Mouse (Mus musculus) cerebellum, adult 8-10 months (tissue): ENCODE data around the gene Hoxd9.

ENCODE experiments used
- DNase-seq: peaks from one replicate; pipeline ENCODE4 v3.0.0; 2022

Hoxd9 gene

GRCm38 (mm10) chr2:74686301-74686987, 11.1 kb upstream of the Hoxd9 start:
- no peak for DNase-seq

DNA sequence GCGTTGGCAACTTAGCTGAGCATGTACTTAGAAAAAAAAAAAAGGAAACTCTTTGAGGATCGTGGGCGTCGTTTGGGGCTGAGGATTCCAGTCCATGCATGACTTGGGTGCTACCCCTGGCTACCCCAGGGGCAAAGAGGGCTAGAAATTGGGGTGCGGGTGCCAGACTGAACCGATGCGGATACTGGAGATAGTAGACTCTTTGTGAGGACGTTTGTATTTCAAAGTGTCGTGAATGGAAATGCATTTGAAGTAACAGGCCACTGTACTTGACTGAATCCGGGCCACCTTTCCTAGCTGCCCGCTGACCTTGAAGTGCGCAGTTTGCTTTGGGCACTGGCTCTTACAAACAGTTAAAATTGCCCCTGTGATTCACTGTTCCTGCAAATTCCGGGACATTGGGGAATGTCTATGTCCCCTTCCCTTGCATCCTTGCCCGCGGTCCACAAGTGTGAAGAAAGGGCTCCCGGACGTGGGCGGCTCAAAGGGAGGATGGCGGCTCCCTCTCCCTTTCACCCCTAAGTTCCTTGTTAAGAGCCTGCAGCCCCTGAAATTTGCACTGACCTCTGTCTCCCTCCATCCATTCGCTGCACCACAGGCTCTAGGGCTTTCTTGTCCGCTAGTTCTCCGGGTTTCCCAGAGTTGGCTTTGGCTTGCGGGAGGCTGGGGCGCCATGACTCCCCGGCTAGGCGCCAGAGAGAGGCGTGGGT, 10.4 kb upstream of the Hoxd9 start:
- DNase-seq, result no peak

DNA sequence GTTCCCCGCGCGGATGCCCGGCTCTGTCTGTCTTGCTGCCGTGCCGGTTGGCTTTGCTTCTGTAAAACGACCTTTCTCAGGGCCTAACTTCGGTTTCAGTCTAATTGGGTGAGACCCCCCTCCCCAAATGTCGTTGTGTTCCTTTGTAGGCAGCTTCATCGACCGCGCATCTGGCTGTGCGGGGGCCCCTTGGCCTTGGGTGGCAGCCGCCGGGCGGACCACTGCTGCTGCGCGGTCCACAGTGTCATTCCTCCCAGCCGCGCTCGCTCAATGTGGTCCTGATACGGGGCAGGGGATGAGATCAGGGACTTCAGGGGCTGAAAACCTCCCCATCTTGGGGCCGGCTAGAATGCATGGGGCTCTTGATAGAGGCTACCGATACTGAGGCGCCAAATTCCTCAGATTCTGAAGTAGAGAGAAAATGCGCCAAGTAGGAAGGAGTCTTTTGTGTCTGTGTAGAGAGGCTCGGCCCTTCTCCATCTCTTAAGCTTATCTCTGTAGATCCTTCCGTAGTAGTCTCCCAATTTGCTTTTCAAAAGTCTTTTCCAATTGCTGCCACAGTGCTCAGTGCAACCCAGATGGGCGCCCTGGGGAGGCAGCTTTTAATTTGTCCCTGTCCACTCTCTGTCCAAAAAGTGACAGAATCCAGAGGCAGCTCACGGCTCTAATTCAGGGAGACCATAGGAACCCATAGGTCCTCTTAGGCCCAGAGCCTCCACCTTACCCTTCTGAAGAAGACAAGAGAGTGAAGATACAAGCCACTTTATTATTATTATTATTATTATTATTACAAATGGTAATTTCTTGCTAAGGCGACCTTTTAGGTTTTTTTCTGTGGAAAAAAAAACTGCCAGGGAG, 9.6 kb upstream of the Hoxd9 start:
- DNase-seq, result no peak

GRCm38 (mm10) chr2:74688795-74689573, 8.5 kb upstream of the Hoxd9 start:
- no peak for DNase-seq

- DNase-seq, result no peak
These were observed 7.8 kb upstream of the Hoxd9 start for GRCm38 (mm10) chr2:74689574-74690337.

GRCm38 (mm10) chr2:74690338-74690716, 7.2 kb upstream of the Hoxd9 start:
- no peak for DNase-seq

DNA sequence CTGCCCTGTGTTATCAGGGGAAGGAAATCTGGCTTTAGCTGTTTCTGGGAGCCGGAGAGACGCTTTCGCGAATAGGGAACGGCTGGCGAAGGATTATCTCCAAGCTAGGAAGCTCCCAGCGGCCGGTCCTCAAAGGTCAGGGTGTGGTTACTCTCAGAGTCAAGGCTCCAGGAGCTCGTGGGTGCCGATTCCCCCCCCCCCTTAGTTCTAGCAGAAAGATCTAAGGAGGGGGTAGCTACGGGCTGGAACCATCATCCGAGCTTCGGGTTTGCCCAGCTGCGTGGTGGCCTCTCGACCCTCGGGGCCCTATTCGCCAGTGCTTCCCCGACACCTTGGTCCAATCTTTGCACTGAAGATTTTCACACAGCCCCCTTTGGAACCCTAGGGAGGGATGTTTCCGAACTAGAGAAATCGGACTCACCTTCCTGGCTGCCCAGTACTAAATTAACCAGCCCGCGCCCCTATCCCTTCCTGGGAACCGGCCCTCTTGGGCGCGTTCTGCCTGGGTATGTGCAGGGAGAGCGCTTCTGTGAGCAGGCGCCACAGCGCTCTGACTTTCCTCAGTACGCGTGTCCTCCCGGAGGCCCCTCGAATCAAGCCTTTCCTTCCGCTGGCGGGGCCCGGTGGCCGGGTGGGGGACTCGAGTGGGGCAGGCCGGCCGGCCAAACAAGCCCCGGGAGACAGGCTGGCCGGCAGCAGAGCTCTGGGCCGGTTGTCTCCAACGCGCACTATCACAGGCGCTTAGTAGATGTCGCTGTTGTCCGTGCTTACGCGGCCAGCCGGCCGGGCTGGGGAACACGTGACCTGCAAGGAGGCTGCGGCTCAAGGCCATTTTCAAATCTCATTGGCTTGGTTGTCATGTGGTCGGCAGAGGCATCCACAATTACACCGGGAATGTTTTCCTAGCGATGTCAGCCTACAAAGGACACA, 6.2 kb upstream of the Hoxd9 start, which contains the start of gene Hoxd10:
Hoxd10 (plus strand) TSS at position 903 of the 930 bp plus-strand sequence.
- DNase-seq, result no peak

DNA sequence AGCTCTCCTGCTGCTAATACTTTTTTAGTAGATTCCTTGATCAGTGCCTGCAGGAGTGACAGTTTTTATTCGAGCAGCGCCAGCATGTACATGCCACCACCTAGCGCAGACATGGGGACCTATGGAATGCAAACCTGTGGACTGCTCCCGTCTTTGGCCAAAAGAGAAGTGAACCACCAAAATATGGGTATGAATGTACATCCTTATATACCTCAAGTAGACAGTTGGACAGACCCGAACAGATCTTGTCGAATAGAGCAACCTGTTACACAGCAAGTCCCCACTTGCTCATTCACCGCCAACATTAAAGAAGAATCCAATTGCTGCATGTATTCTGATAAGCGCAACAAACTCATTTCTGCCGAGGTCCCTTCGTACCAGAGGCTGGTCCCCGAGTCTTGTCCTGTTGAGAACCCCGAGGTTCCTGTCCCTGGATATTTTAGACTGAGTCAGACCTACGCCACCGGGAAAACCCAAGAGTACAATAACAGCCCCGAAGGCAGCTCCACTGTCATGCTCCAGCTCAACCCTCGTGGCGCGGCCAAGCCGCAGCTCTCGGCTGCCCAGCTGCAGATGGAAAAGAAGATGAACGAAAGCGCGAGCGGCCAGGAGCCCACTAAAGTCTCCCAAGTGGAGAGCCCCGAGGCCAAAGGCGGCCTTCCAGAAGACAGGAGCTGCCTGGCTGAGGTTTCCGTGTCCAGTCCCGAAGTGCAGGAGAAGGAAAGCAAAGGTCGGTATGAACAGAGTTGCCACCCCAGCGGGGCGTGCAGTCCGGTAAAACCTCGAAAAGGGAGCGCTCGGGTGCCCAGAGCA, 5.3 kb upstream of the Hoxd9 start:
- DNase-seq, result no peak

DNA sequence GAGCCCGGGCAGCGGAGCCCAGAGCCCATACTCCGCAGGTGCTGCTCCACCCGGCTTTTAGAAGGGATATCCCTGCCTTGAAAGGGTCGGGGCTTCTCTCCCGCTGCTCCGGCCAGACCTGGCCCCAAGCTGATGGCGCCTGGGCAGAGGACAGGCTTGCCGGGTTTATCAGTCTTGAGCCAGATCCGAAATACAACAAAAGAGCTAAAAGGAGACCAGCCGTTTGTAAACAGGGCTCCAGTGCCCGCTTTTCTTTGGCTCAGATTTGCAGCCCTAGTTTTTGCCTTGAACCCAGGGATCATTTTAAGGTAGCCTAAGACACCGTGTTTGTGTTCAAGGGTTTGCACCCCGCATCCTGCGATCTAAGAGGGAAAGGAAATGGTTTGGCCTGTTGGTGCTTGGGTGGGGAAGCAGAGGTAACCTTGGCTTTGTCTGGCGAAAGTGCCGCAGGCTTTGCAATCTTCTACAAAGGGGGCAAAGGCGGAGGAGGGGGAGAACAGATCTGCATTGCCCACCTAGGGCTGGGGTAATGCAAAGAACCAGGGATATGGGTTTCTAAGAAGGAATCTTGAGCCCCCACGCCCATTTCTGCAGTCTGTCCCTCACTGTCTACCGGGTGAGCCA, 4.6 kb upstream of the Hoxd9 start:
- DNase-seq, result no peak

GRCm38 (mm10) chr2:74693432-74693827, 4.1 kb upstream of the Hoxd9 start:
- DNase-seq, result no peak

DNA sequence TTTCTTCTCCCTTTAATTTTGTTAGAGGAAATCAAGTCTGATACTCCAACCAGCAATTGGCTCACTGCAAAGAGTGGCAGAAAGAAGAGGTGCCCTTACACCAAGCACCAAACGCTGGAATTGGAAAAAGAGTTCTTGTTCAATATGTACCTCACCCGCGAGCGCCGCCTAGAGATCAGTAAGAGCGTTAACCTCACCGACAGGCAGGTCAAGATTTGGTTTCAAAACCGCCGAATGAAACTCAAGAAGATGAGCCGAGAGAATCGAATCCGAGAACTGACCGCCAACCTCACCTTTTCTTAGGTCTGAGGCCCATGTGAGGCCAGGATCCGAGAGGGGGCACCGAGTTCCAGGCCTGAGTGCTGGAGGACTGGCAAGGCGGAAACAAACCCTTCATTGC, 3.5 kb upstream of the Hoxd9 start:
- DNase-seq, result no peak

GRCm38 (mm10) chr2:74695383-74695782, 2.1 kb upstream of the Hoxd9 start:
- DNase-seq, result no peak

DNA sequence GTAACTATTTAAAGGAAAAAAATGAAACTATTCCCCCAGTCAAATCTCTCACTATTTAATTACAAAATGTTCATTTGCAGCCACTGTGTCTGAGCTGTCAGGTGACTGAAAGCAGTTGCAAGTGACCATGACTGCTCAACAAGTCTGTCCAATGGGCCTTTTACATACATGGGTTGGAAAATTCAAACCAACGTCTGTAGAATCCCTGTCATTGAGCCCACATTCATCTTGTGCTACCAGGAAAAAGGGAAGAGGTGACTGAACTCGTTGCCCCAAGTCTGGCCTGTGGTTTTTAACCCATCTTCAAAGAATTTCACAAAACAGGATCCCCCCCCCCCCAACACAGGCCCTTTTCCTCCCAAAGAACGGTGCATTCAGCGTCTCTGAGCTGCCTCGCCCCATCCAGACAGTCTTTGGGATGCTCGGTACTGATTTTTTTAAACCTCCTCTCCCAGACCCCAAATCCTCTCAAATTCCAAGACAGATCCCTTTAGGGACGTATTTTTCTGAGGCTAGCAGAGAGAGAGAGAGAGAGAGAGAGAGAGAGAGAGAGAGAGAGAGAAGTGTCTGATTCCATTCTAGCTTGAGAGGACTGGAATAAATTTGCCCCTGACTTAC, 1.6 kb upstream of the Hoxd9 start:
- no peak for DNase-seq

DNA sequence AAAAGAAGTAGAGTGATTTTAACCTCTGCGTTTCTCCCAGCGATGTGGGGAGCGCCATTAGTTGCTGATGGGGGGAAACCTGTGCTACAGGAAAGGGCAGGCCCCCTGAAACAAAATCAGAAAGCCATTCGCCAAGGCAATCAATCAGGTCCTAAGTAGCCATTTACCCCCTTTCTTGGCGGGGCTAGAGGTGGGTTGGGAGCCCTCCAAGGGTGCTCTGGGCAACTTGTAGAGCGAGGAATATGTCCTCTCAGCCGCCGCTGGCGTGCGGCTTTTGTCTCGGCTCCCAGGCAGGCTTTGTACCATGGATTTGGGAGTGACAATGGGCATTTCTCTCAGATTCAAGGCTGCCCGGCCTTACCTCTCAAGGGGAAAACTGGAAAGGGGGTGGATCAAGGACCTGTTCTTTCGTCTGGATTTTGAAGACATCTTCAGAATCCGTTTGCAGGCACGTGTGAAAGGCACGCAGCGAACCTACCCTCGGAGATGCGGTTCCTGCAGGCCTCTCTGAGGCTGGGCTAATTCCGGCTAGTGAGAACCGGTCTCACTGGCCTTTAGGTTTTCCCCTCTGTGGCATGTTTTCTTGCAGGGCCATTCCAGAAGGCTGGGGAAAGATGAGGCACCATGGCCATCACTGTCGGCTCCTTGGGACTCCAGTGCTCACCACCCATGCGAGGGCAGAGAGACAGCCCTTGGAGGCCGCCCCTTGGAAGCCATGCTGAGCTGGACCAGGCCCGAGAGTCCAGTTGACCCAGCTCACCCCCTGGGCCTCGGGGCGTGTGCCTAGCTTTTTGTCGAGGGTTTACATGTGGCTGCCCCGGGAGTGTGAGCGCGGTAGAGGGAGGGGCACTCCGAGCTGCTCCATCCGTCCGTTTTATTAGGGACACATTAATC, 838 bp upstream of the Hoxd9 start:
- DNase-seq, result no peak

DNA sequence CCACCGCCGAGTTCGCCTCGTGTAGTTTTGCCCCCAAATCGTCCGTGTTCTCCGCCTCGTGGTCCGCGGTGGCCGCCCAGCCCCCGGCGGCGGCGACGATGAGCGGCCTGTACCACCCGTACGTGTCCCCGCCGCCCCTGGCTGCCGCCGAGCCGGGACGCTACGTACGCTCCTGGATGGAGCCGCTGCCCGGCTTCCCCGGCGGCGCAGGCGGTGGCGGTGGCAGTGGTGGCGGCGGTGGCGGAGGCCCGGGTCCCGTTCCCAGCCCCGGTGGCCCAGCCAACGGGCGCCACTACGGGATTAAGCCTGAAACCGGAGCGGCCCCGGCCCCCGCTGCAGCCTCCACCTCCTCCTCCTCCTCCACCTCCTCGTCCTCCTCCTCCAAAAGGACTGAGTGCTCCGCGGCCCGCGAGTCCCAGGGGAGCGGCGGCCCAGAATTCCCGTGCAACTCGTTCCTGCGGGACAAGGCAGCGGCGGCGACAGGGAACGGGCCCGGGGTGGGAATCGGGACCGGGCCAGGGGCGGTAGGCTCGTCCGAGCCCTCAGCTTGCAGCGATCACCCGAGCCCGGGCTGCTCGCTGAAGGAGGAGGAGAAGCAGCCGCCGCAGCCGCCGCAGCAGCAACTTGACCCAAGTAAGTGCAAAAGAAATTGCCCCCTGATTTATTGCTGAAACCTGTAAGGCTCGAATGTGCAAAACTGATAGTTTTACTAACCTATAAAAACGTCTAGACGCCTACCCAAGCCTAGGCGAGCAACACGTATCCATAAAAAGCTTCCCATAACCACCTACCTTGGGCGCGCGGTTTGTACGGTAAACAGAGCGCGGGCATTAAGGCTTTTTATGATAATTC, 900 bp downstream of the Hoxd9 start:
- DNase-seq, result no peak

- no peak for DNase-seq
These were observed 1.5 kb downstream of the Hoxd9 start for GRCm38 (mm10) chr2:74699053-74699430.
